Comparison of ENCODE assay signal across 23 mouse cellular contexts in the genomic region with DNA sequence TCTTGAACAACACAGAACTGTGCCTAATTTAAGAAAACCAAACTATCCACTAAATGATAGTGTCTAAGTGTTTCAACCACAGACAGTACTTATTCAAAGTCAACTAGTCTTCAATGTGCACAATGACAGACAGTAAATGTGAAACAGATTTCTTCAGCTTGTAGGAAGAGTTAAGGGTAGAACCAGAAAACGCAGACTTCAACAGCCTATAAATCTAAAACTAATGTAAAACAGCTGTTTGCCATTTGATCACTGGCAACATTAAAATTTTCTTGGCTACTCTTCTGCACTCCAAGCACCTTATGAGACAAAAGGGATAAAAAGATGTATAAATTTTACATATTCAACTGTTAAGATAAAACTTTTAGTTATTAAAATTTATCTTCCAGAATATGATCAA. TPM values are rescaled to one million over a fixed set of nuclear protein-coding genes. Genes with fewer than 3 reads are reported as not detected.
"Had no signal": no experiment of that assay in that cellular context is flagged by ENCODE, and none has a peak within 500 bp of the region (broad histone marks: within the 10 kb centered on the region; RNA-seq: fewer than 3 reads in every experiment).

No protein-coding gene starts in this region.

- H3K27ac ChIP-seq: kidney, postnatal 0 days; left cerebral cortex, adult 2 months; limb, embryonic 12.5 days; liver, embryonic 12.5 days; liver, embryonic 15.5 days; lung, embryonic 15.5 days; midbrain, embryonic 10.5 days; midbrain, embryonic 13.5 days; neural tube, embryonic 13.5 days; stomach, embryonic 15.5 days had no signal

- H3K4me3 ChIP-seq: left cerebral cortex, adult 2 months; limb, embryonic 12.5 days; liver, embryonic 12.5 days; liver, embryonic 15.5 days; lung, embryonic 15.5 days; midbrain, embryonic 10.5 days; midbrain, embryonic 13.5 days; myocyte; neural tube, embryonic 13.5 days; stomach, embryonic 15.5 days had no signal

- DNase-seq: kidney, adult 2 months; kidney, postnatal 36 days; layer of hippocampus, postnatal 36 days; liver; lung, adult 18-20 months; lung, postnatal 10 days; lung, postnatal 36 days; retina, postnatal 1 day; right cerebral cortex, postnatal 25 days; spleen, adult 18-20 months; thymus, postnatal 25 days had no signal

- ATAC-seq: liver, embryonic 12.5 days; midbrain, embryonic 13.5 days; midbrain, embryonic 16.5 days had no signal

- H3K9ac ChIP-seq: limb, embryonic 12.5 days; liver, embryonic 12.5 days; liver, embryonic 15.5 days; lung, embryonic 15.5 days; midbrain, embryonic 13.5 days; neural tube, embryonic 13.5 days; stomach, embryonic 15.5 days had no signal

- H3K27me3 ChIP-seq: limb, embryonic 12.5 days; liver, embryonic 12.5 days; liver, embryonic 15.5 days; lung, embryonic 15.5 days; midbrain, embryonic 13.5 days; neural tube, embryonic 13.5 days; stomach, embryonic 15.5 days had no signal

- H3K9me3 ChIP-seq: limb, embryonic 12.5 days; liver, embryonic 12.5 days; liver, embryonic 15.5 days; lung, embryonic 15.5 days; midbrain, embryonic 10.5 days; midbrain, embryonic 13.5 days; neural tube, embryonic 13.5 days; stomach, embryonic 15.5 days had no signal

- H3K4me1 ChIP-seq: stomach, embryonic 15.5 days had no signal

- H3K4me2 ChIP-seq: limb, embryonic 12.5 days; liver, embryonic 12.5 days; liver, embryonic 15.5 days; lung, embryonic 15.5 days; midbrain, embryonic 13.5 days; neural tube, embryonic 13.5 days; stomach, embryonic 15.5 days had no signal

RNA-seq across cellular contexts. Expression of gene 2010109A12Rik, which starts 5.1 kb away (rescaled TPM):
- polyA plus RNA-seq: myocyte had no signal
